Mouse (Mus musculus) ovary, adult 18-20 months (tissue): ENCODE data around the gene Thsd7b.

Source experiments
- DNase-seq: peaks from one replicate; pipeline ENCODE4 v3.0.0; 2022; ENCODE audit warnings: low spot score, mixed read lengths

Gene Thsd7b

GRCm38 (mm10) chr1:129526967-129527366, 253.9 kb downstream of the Thsd7b start:
- no peak for DNase-seq

GRCm38 (mm10) chr1:129532206-129532605, 259.1 kb downstream of the Thsd7b start:
- DNase-seq: no peak

- no peak for DNase-seq
Measured at GRCm38 (mm10) chr1:129538508-129538907, 265.4 kb downstream of the Thsd7b start.

GRCm38 (mm10) chr1:129538970-129539369, 265.9 kb downstream of the Thsd7b start:
- DNase-seq: no peak

- no peak for DNase-seq
Measured at GRCm38 (mm10) chr1:129540751-129541150, 267.6 kb downstream of the Thsd7b start.

- no peak for DNase-seq
Measured at GRCm38 (mm10) chr1:129542563-129543146, 269.6 kb downstream of the Thsd7b start.

- DNase-seq: no peak
Measured at GRCm38 (mm10) chr1:129543169-129543568, 270.1 kb downstream of the Thsd7b start.

GRCm38 (mm10) chr1:129558054-129558453, 285.0 kb downstream of the Thsd7b start:
- DNase-seq: no peak

GRCm38 (mm10) chr1:129559137-129559536, 286.0 kb downstream of the Thsd7b start:
- no peak for DNase-seq

- DNase-seq: no peak
Measured at GRCm38 (mm10) chr1:129559812-129560211, 286.7 kb downstream of the Thsd7b start.

- no peak for DNase-seq
Measured at GRCm38 (mm10) chr1:129562707-129563106, 289.6 kb downstream of the Thsd7b start.

GRCm38 (mm10) chr1:129570522-129570921, 297.4 kb downstream of the Thsd7b start:
- no peak for DNase-seq

GRCm38 (mm10) chr1:129579955-129580354, 306.9 kb downstream of the Thsd7b start:
- DNase-seq: no peak

GRCm38 (mm10) chr1:129586635-129587034, 313.5 kb downstream of the Thsd7b start:
- DNase-seq: no peak

- DNase-seq: no peak
Measured at GRCm38 (mm10) chr1:129589366-129590002, 316.4 kb downstream of the Thsd7b start.

- DNase-seq: no peak
Measured at GRCm38 (mm10) chr1:129595447-129595846, 322.3 kb downstream of the Thsd7b start.

- DNase-seq: no peak
Measured at GRCm38 (mm10) chr1:129600933-129601332, 327.8 kb downstream of the Thsd7b start.

GRCm38 (mm10) chr1:129602284-129602683, 329.2 kb downstream of the Thsd7b start:
- DNase-seq: no peak

- DNase-seq: no peak
Measured at GRCm38 (mm10) chr1:129608395-129608794, 335.3 kb downstream of the Thsd7b start.

- DNase-seq: no peak
Measured at GRCm38 (mm10) chr1:129616080-129616479, 343.0 kb downstream of the Thsd7b start.

GRCm38 (mm10) chr1:129619440-129620301, 346.6 kb downstream of the Thsd7b start:
- no peak for DNase-seq

- DNase-seq: no peak
Measured at GRCm38 (mm10) chr1:129624519-129624918, 351.4 kb downstream of the Thsd7b start.

- no peak for DNase-seq
Measured at GRCm38 (mm10) chr1:129635146-129635545, 362.0 kb downstream of the Thsd7b start.
